Mouse (Mus musculus): Measurements from ENCODE around the gene Rcl1.

The Rcl1 gene

GRCm38 (mm10) chr19:29100874-29101542 lies at the start of gene Rcl1:
Gene Rcl1 (plus strand): TSS chr19:29101375.
- DNase-seq (ENCODE audit: low spot score in 2 of 2): peak; percentile 92 to 95

GRCm38 (mm10) chr19:29052786-29053185 lies 48.4 kb upstream of the Rcl1 start:
- DNase-seq (ENCODE audit: low spot score in 2 of 2): no peak

- DNase-seq (ENCODE audit: low spot score in 2 of 2): no peak
Observed at GRCm38 (mm10) chr19:29054594-29054993, 46.6 kb upstream of the Rcl1 start.

DNA sequence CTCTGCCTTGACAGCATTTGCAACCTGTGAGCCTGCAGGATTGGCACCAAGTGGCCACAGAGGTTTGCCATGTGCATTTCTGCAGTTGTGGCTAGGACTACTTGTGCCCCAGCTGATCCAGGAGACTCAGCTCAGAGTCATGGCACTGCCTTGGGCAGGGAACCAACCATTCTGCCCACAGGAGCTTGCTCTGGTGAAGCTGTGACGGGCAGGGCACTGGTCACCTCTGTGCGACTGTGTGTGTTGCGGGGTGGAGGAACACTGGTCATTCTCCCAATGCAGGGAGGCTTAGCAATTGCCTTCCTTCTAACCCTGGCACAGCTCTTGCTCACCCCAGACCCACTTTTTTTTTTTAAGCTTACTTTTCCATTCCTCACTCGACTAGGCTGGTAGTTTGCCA lies 45.7 kb upstream of the Rcl1 start:
- DNase-seq (ENCODE audit: low spot score in 2 of 2): no peak

- DNase-seq (ENCODE audit: low spot score in 2 of 2): no peak
Observed at GRCm38 (mm10) chr19:29058741-29059140, 42.4 kb upstream of the Rcl1 start.

GRCm38 (mm10) chr19:29059688-29060087 lies 41.5 kb upstream of the Rcl1 start:
- DNase-seq (ENCODE audit: low spot score in 2 of 2): no peak

GRCm38 (mm10) chr19:29060299-29060698 lies 40.9 kb upstream of the Rcl1 start:
- no peak for DNase-seq (ENCODE audit: low spot score in 2 of 2)

DNA sequence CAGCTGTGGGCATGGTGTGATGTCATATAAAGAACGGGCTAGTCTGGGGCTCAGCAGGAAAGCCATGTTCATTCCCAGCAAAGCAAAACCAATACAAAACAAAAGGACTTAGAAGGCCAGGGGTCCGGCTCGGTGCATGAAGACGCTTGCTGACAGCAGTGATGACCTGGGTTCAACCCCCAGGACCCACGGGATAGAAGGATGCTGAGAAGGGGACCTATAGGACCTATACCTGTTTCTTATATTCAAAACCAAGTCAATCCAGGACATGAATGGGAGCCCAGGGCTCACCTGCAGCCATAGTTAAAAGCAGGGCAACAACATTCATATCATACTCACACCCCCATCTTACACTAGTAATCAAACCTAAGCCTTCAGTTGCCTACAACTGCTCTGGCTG lies 38.2 kb upstream of the Rcl1 start:
- no peak for DNase-seq (ENCODE audit: low spot score in 2 of 2)

DNA sequence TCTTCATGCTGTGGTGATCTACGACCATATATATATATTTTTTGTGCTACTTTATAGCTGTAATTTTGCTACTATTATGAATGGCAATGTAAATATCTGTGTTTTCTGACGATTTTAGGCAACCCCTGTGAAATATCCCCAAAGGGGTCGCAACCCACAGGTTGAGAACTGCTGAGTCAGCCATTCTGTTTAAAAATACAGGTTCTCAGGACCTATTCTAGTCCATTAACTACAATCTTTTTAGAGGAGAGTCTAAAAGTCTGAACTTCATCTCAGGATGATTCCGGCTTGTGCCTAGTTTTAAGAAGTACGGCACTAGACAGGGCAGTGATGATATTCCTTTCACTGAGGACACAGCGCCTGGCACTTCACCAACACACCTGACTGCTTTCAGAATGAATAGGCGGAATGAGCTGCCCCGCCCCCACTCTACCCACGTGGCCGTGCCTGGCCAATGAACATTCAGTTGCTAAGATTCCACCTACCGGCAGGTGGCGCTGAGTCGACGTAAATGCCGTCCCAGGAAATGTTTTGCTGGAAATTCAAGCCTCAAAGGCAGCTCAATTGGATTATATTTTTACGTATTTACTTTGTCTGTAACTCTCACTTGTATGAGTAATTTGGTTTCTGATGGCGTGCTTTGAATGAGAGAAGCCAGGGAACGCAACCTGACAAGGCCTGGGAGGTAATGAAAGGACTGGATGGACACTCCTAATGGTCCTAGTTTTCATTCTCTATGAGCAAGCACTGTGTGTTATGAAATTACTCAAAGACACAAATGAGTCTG lies 37.4 kb upstream of the Rcl1 start:
- peak; percentile 77 to 87 for DNase-seq (ENCODE audit: low spot score in 2 of 2)

DNA sequence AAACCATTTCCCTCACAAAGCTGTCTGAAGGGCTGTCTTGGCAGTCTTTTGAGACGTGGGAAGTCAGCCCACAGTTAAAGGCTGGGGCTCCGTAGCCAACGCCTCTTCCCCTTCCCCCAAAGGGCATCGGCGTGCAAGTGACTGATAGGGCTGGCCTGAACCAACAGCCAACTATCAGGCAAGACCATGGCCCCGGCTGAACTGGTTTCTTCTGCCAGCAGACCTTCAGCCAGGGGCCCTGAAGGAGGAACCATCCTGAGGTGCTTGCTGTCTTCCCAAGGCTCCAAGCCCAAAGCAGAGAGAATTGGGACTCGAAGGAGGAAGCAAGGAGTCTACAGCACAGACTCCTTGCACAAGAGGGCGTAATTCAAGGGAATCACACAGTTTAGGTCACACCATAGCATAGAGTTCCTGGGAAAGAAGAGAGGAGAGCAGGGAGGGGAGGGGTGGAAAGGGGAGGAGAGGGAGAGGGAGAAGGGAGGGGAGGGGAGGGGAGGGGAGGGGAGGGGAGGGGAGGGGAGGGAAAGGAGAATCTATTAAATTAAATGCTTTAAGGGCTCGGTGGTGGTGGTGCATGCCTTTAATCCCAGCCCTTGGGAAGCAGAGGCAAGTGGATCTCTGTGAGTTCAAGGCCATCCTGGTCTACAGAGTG lies 36.6 kb upstream of the Rcl1 start:
- no peak for DNase-seq (ENCODE audit: low spot score in 2 of 2)

GRCm38 (mm10) chr19:29066981-29067471 lies 34.1 kb upstream of the Rcl1 start:
- DNase-seq (ENCODE audit: low spot score in 2 of 2): peak in 1 of 2 experiments; percentile 24

GRCm38 (mm10) chr19:29069195-29069594 lies 32.0 kb upstream of the Rcl1 start:
- no peak for DNase-seq (ENCODE audit: low spot score in 2 of 2)

- DNase-seq (ENCODE audit: low spot score in 2 of 2): no peak
Observed at GRCm38 (mm10) chr19:29074802-29075201, 26.4 kb upstream of the Rcl1 start.

GRCm38 (mm10) chr19:29088628-29089027 lies 12.5 kb upstream of the Rcl1 start:
- DNase-seq (ENCODE audit: low spot score in 2 of 2): no peak

DNA sequence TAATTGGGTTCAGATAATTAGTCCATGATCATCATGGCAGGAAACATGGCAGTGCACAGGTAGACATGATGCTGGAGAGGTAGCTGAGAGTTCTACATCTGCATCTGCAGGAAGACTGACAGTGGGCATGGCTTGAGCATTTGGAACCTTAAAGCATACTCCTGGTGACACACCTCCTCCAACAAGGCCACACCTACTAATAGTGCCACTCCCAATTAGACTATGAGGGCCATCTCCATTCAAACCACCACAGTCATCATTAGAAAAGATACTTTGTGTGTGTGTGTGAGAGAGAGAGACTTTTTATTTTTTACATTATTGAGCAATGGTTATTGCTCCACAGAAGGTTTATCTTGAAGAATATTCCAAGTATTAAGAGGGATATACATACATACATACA lies 9.0 kb upstream of the Rcl1 start:
- no peak for DNase-seq (ENCODE audit: low spot score in 2 of 2)

DNA sequence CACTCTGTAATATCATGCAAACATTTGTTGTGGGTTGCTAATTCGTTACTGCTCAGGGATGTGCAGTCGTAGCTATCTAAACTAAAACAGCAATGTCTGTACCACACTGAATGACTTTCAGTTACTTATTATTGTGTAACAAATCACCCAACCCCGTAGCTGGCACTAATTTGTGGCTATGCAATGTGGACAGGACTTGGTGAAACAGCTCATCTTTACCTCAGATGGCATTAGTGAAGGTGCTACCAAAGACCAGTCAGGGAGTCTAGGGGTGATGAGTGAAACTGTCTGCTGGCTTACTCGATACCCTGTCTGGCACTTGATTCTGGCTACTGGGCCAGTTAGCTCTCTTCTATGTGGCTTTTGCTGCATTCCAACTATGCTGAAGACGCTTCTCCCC lies 2.1 kb upstream of the Rcl1 start:
- no peak for DNase-seq (ENCODE audit: low spot score in 2 of 2)

GRCm38 (mm10) chr19:29099596-29099995 lies 1.6 kb upstream of the Rcl1 start:
- DNase-seq (ENCODE audit: low spot score in 2 of 2): no peak

GRCm38 (mm10) chr19:29100261-29100660 lies 914 bp upstream of the Rcl1 start:
- no peak for DNase-seq (ENCODE audit: low spot score in 2 of 2)

- DNase-seq (ENCODE audit: low spot score in 2 of 2): peak in 1 of 2 experiments; percentile 24
Observed at GRCm38 (mm10) chr19:29101591-29101990, 416 bp downstream of the Rcl1 start.

GRCm38 (mm10) chr19:29102098-29102497 lies 923 bp downstream of the Rcl1 start:
- no peak for DNase-seq (ENCODE audit: low spot score in 2 of 2)

GRCm38 (mm10) chr19:29105816-29106215 lies 4.6 kb downstream of the Rcl1 start:
- DNase-seq (ENCODE audit: low spot score in 2 of 2): no peak

DNA sequence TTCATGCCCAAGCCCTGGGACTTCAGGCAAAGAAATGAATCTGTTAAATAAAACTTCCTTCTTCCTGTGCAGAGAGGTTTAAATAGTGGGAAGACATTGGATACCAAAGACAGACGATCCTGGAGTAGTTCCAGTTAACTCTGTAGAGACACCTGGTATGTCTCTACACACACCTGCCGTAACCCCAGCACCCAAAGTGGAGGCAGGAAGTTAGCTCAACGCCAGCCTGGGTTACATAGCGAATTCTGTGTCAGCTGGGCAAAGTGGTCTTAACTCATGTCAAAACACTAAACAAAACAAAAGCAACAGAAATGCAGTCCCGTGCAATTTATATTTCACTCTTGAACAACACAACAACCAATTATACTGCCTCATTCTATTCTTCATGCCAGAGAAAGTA lies 5.1 kb downstream of the Rcl1 start:
- DNase-seq (ENCODE audit: low spot score in 2 of 2): no peak

GRCm38 (mm10) chr19:29112662-29113061 lies 11.5 kb downstream of the Rcl1 start:
- no peak for DNase-seq (ENCODE audit: low spot score in 2 of 2)

All from right cerebral cortex, postnatal 36 days (tissue).